Mouse (Mus musculus): ENCODE data around the gene 2810459M11Rik. TPM values are rescaled to one million over a fixed set of nuclear protein-coding genes. Genes with fewer than 3 reads are reported as not detected.

The 2810459M11Rik gene
- polyA plus RNA-seq, 1 experiment from 2014 or later: 1.2 TPM

- Histone ChIP-seq H3K4me2 (peak overlapping the region; percentile 62), H3K4me3 (peak overlapping the region; percentile 38), H3K27ac (no peak overlapping the region), H3K36me3 (no peaks in the 10 kb centered on the region), H3K9ac (peak overlapping the region; percentile 36; the same call in 1 of the 2 replicates), H3K4me1 (no peaks in the 10 kb centered on the region), H3K9me3 (no peaks in the 10 kb centered on the region), H3K27me3 (no peaks in the 10 kb centered on the region)
- WGBS: 9% methylated on average over 21 of the region's 21 CpGs
- ATAC-seq (ENCODE audit: borderline replicate concordance, extremely low read depth, low FRiP score, low TSS enrichment): peak; percentile 73; the same call in 1 of the 2 replicates
Measured at GRCm38 (mm10) chr1:86058856-86059769, 13.4 kb downstream of the 2810459M11Rik start.

- ATAC-seq (ENCODE audit: borderline replicate concordance, extremely low read depth, low FRiP score, low TSS enrichment): no peak
- no peaks in the 10 kb centered on the region for H3K36me3 ChIP-seq
- no peak overlapping the region for H3K9ac ChIP-seq
- H3K4me3 ChIP-seq: no peak overlapping the region
- H3K27me3 ChIP-seq: no peaks in the 10 kb centered on the region
- H3K27ac ChIP-seq: no peak overlapping the region
- 78% methylated on average over 6 of the region's 6 CpGs for WGBS
- peaks cover 15% of the 10 kb centered on the region for H3K4me1 ChIP-seq
- no peak overlapping the region for H3K4me2 ChIP-seq
- H3K9me3 ChIP-seq: no peaks in the 10 kb centered on the region
Measured at GRCm38 (mm10) chr1:86062523-86062922, 16.9 kb downstream of the 2810459M11Rik start.

GRCm38 (mm10) chr1:86064271-86064991 lies 18.8 kb downstream of the 2810459M11Rik start, which contains the start of gene Psmd1:
Gene Psmd1, plus strand, starts transcription at chr1:86064387.
- Histone ChIP-seq H3K36me3 (no peaks in the 10 kb centered on the region), H3K9me3 (no peaks in the 10 kb centered on the region), H3K4me3 (peak within 1 kb of the TSS; percentile 71), H3K27ac (peak within 1 kb of the TSS; percentile 65), H3K4me2 (peak within 1 kb of the TSS; percentile 81), H3K4me1 (peaks cover 15% of the 10 kb centered on the region), H3K9ac (peak within 1 kb of the TSS; percentile 90), H3K27me3 (no peaks in the 10 kb centered on the region)
- peak; percentile 93 for ATAC-seq (ENCODE audit: borderline replicate concordance, extremely low read depth, low FRiP score, low TSS enrichment)
- under 1% methylated on average over 47 of the region's 47 CpGs for WGBS

GRCm38 (mm10) chr1:86076565-86076964 lies 30.9 kb downstream of the 2810459M11Rik start:
- H3K9ac ChIP-seq: no peak overlapping the region
- no peaks in the 10 kb centered on the region for H3K9me3 ChIP-seq
- no peak overlapping the region for H3K4me3 ChIP-seq
- 97% methylated on average over 2 of the region's 2 CpGs for WGBS
- H3K36me3 ChIP-seq: peaks cover 75% of the 10 kb centered on the region
- no peak for ATAC-seq (ENCODE audit: borderline replicate concordance, extremely low read depth, low FRiP score, low TSS enrichment)
- no peak overlapping the region for H3K4me2 ChIP-seq
- H3K27ac ChIP-seq: no peak overlapping the region
- no peaks in the 10 kb centered on the region for H3K4me1 ChIP-seq
- no peaks in the 10 kb centered on the region for H3K27me3 ChIP-seq

GRCm38 (mm10) chr1:86094413-86094812 lies 48.8 kb downstream of the 2810459M11Rik start:
- Histone ChIP-seq H3K27me3 (no peaks in the 10 kb centered on the region), H3K27ac (no peak overlapping the region), H3K9me3 (no peaks in the 10 kb centered on the region), H3K4me2 (no peak overlapping the region), H3K4me3 (no peak overlapping the region), H3K36me3 (peaks cover 62% of the 10 kb centered on the region), H3K4me1 (no peaks in the 10 kb centered on the region), H3K9ac (no peak overlapping the region)
- ATAC-seq (ENCODE audit: borderline replicate concordance, extremely low read depth, low FRiP score, low TSS enrichment): no peak
- WGBS: 79% methylated on average over 7 of the region's 7 CpGs

- no peak overlapping the region for H3K9ac ChIP-seq
- WGBS: 96% methylated on average over 1 of the region's 1 CpGs
Measured at GRCm38 (mm10) chr1:86105054-86105453, 59.4 kb downstream of the 2810459M11Rik start.

More at GRCm38 (mm10) chr1:86105054-86105453, 59.4 kb downstream of the 2810459M11Rik start:
- Histone ChIP-seq H3K4me1 (no peaks in the 10 kb centered on the region), H3K4me2 (no peak overlapping the region), H3K36me3 (peaks cover 6% of the 10 kb centered on the region; the same call in 1 of the 2 replicates), H3K4me3 (no peak overlapping the region), H3K9me3 (no peaks in the 10 kb centered on the region), H3K27me3 (no peaks in the 10 kb centered on the region), H3K27ac (no peak overlapping the region)
- ATAC-seq (ENCODE audit: borderline replicate concordance, extremely low read depth, low FRiP score, low TSS enrichment): no peak

Other genes starting within 250 kb of the 2810459M11Rik start
- 208 and 219 TPM in 2 replicates for gene Itm2c, start 151.6 kb upstream of the 2810459M11Rik start, polyA plus RNA-seq (2015; fragmentation: Nextera tagmentation; extraction: Ambion mirVana)
- gene 4933407L21Rik, start 117.4 kb upstream of the 2810459M11Rik start, polyA plus RNA-seq (2015; fragmentation: Nextera tagmentation; extraction: Ambion mirVana): 0.14 and 0.47 TPM in 2 replicates
- 0.09 TPM in 1 of 2 replicates, not detected in the other for gene Gpr55, start 84.9 kb upstream of the 2810459M11Rik start, polyA plus RNA-seq (2015; fragmentation: Nextera tagmentation; extraction: Ambion mirVana)
- gene Spata3, start 29.0 kb upstream of the 2810459M11Rik start, polyA plus RNA-seq (2015; fragmentation: Nextera tagmentation; extraction: Ambion mirVana): not detected in 2 replicates
- gene Psmd1, start 18.5 kb downstream of the 2810459M11Rik start, polyA plus RNA-seq (2015; fragmentation: Nextera tagmentation; extraction: Ambion mirVana): 172 and 176 TPM in 2 replicates
- gene Htr2b, start 66.1 kb downstream of the 2810459M11Rik start, polyA plus RNA-seq (2015; fragmentation: Nextera tagmentation; extraction: Ambion mirVana): 0.20 and 0.29 TPM in 2 replicates
- gene Gm21972, start 87.8 kb downstream of the 2810459M11Rik start, polyA plus RNA-seq (2015; fragmentation: Nextera tagmentation; extraction: Ambion mirVana): 0.33 and 0.44 TPM in 2 replicates
- gene Armc9, start 108.9 kb downstream of the 2810459M11Rik start, polyA plus RNA-seq (2015; fragmentation: Nextera tagmentation; extraction: Ambion mirVana): 20.3 and 22.9 TPM in 2 replicates